Mouse (Mus musculus) intestine, embryonic 15.5 days (tissue): ENCODE data around the gene Rexo5. TPM values are rescaled to one million over a fixed set of nuclear protein-coding genes. Genes with fewer than 3 reads are reported as not detected.

ENCODE experiments used
- ATAC-seq: fragments of 200-750 bp; cut with Nextera tagmentation; 2 replicates; pipeline ENCODE4 v1.8.0; 2017; ENCODE audit warnings: moderate TSS enrichment, moderate library complexity
- H3K27ac ChIP-seq: fragments of 300-500 bp; sonication (generic); 2 replicates; pipeline ENCODE4 v1.5.1; 2015; ENCODE audit warnings: mild to moderate bottlenecking, inconsistent platforms
- H3K27me3 ChIP-seq: fragments of 300-500 bp; sonication (generic); replicated peaks from 2 replicates; pipeline ENCODE4 v1.6.1; 2015; ENCODE audit warnings: inconsistent platforms
- H3K36me3 ChIP-seq: fragments of 300-500 bp; sonication (generic); 2 replicates; pipeline ENCODE4 v1.6.1; 2015; ENCODE audit warnings: inconsistent platforms
- H3K4me1 ChIP-seq: fragments of 300-500 bp; sonication (generic); replicated peaks from 2 replicates; pipeline ENCODE4 v1.6.1; 2015; ENCODE audit warnings: inconsistent platforms
- H3K4me2 ChIP-seq: fragments of 300-500 bp; sonication (generic); replicated peaks from 2 replicates; pipeline ENCODE4 v1.6.1; 2015; ENCODE audit warnings: mild to moderate bottlenecking, inconsistent platforms
- H3K4me3 ChIP-seq: fragments of 300-500 bp; sonication (generic); replicated peaks from 2 replicates; pipeline ENCODE4 v1.5.1; 2015; ENCODE audit warnings: inconsistent platforms
- H3K9ac ChIP-seq: fragments of 300-500 bp; sonication (generic); 2 replicates; pipeline ENCODE4 v1.6.1; 2015; ENCODE audit warnings: inconsistent platforms
- H3K9me3 ChIP-seq: fragments of 300-500 bp; sonication (generic); 2 replicates; pipeline ENCODE4 v1.6.1; 2016; ENCODE audit warnings: inconsistent platforms
- WGBS: fragments of 180-500 bp; shearing (Covaris S2); methylation state at CpG from one replicate; pipeline ENCODE4 v1.1.7; 2015; 5-methylcytosine and 5-hydroxymethylcytosine counted together
- polyA plus RNA-seq: library from polyadenylated mRNA; unstranded; fragments of >200 nt; fragmentation: Nextera tagmentation; extraction: Ambion mirVana; gene quantifications from 2 replicates; pipeline ENCODE4 v1.2.1, GENCODE M21; 2015

The Rexo5 gene
- polyA plus RNA-seq, 1 experiment from 2014 or later, result 19.6 TPM

GRCm38 (mm10) chr7:119849096-119849495 lies 55.3 kb downstream of the Rexo5 start:
- 0% methylated on average over 1 of the region's 1 CpGs for WGBS
- peak; percentile 61; the same call in 1 of the 2 replicates for ATAC-seq
- H3K9me3 ChIP-seq, result no peaks in the 10 kb centered on the region
- H3K4me1 ChIP-seq, result no peaks in the 10 kb centered on the region
- no peak overlapping the region for H3K4me2 ChIP-seq
- H3K27ac ChIP-seq, result no peak overlapping the region
- no peaks in the 10 kb centered on the region for H3K36me3 ChIP-seq
- no peak overlapping the region for H3K4me3 ChIP-seq
- no peak overlapping the region for H3K9ac ChIP-seq
- no peaks in the 10 kb centered on the region for H3K27me3 ChIP-seq

GRCm38 (mm10) chr7:119850737-119851136 lies 56.9 kb downstream of the Rexo5 start:
- no peak for ATAC-seq
- H3K4me1 ChIP-seq, result no peaks in the 10 kb centered on the region
- no peaks in the 10 kb centered on the region for H3K27me3 ChIP-seq
- WGBS, result 79% methylated on average over 5 of the region's 5 CpGs
- H3K4me3 ChIP-seq, result no peak overlapping the region
- no peak overlapping the region for H3K27ac ChIP-seq
- H3K9me3 ChIP-seq, result no peaks in the 10 kb centered on the region
- H3K36me3 ChIP-seq, result no peaks in the 10 kb centered on the region
- no peak overlapping the region for H3K4me2 ChIP-seq
- no peak overlapping the region for H3K9ac ChIP-seq

- Histone ChIP-seq H3K4me2 (no peak overlapping the region), H3K27me3 (no peaks in the 10 kb centered on the region), H3K9me3 (no peaks in the 10 kb centered on the region), H3K36me3 (peaks cover 2% of the 10 kb centered on the region; the same call in 1 of the 2 replicates), H3K27ac (no peak overlapping the region), H3K9ac (no peak overlapping the region), H3K4me3 (no peak overlapping the region), H3K4me1 (no peaks in the 10 kb centered on the region)
- ATAC-seq, result no peak
Measured at GRCm38 (mm10) chr7:119852494-119852893, 58.7 kb downstream of the Rexo5 start.

- peaks cover 5% of the 10 kb centered on the region; the same call in 1 of the 2 replicates for H3K36me3 ChIP-seq
Measured at GRCm38 (mm10) chr7:119853186-119853585, 59.4 kb downstream of the Rexo5 start.

GRCm38 (mm10) chr7:119854362-119854761 lies 60.6 kb downstream of the Rexo5 start:
- Histone ChIP-seq H3K4me1 (no peaks in the 10 kb centered on the region), H3K27ac (no peak overlapping the region), H3K4me2 (no peak overlapping the region), H3K27me3 (no peaks in the 10 kb centered on the region), H3K4me3 (no peak overlapping the region), H3K9me3 (no peaks in the 10 kb centered on the region), H3K36me3 (peaks cover 7% of the 10 kb centered on the region), H3K9ac (no peak overlapping the region)
- WGBS, result 95% methylated on average over 2 of the region's 2 CpGs
- ATAC-seq, result no peak

More at GRCm38 (mm10) chr7:119853186-119853585, 59.4 kb downstream of the Rexo5 start:
- Histone ChIP-seq H3K9ac (no peak overlapping the region), H3K4me3 (no peak overlapping the region), H3K4me1 (no peaks in the 10 kb centered on the region), H3K27ac (no peak overlapping the region), H3K9me3 (no peaks in the 10 kb centered on the region), H3K27me3 (no peaks in the 10 kb centered on the region), H3K4me2 (no peak overlapping the region)
- ATAC-seq, result no peak
- WGBS, result 87% methylated on average over 1 of the region's 1 CpGs

GRCm38 (mm10) chr7:119855031-119855430 lies 61.2 kb downstream of the Rexo5 start:
- no peak for ATAC-seq
- Histone ChIP-seq H3K36me3 (peaks cover 10% of the 10 kb centered on the region), H3K9ac (no peak overlapping the region)

GRCm38 (mm10) chr7:119859476-119859875 lies 65.7 kb downstream of the Rexo5 start:
- Histone ChIP-seq H3K4me3 (no peak overlapping the region), H3K4me1 (peaks cover 8% of the 10 kb centered on the region; the same call in 1 of the 2 replicates), H3K27ac (no peak overlapping the region), H3K27me3 (no peaks in the 10 kb centered on the region), H3K4me2 (no peak overlapping the region), H3K9ac (no peak overlapping the region), H3K9me3 (no peaks in the 10 kb centered on the region), H3K36me3 (peaks cover 10% of the 10 kb centered on the region)
- 84% methylated on average over 6 of the region's 6 CpGs for WGBS
- ATAC-seq, result no peak

More at GRCm38 (mm10) chr7:119855031-119855430, 61.2 kb downstream of the Rexo5 start:
- Histone ChIP-seq H3K4me2 (no peak overlapping the region), H3K9me3 (no peaks in the 10 kb centered on the region), H3K4me3 (no peak overlapping the region), H3K27ac (no peak overlapping the region), H3K27me3 (no peaks in the 10 kb centered on the region), H3K4me1 (no peaks in the 10 kb centered on the region)

GRCm38 (mm10) chr7:119860116-119860515 lies 66.3 kb downstream of the Rexo5 start:
- no peak overlapping the region for H3K4me2 ChIP-seq
- H3K9ac ChIP-seq, result no peak overlapping the region
- 80% methylated on average over 3 of the region's 3 CpGs for WGBS
- H3K4me1 ChIP-seq, result peaks cover 8% of the 10 kb centered on the region; the same call in 1 of the 2 replicates
- no peaks in the 10 kb centered on the region for H3K9me3 ChIP-seq
- no peaks in the 10 kb centered on the region for H3K27me3 ChIP-seq
- no peak overlapping the region for H3K27ac ChIP-seq
- ATAC-seq, result peak; percentile 30
- peaks cover 10% of the 10 kb centered on the region for H3K36me3 ChIP-seq
- no peak overlapping the region for H3K4me3 ChIP-seq

GRCm38 (mm10) chr7:119860554-119860953 lies 66.7 kb downstream of the Rexo5 start:
- H3K27ac ChIP-seq, result no peak overlapping the region
- peak; percentile 89 for ATAC-seq
- H3K4me2 ChIP-seq, result no peak overlapping the region
- no peaks in the 10 kb centered on the region for H3K27me3 ChIP-seq
- no peaks in the 10 kb centered on the region for H3K9me3 ChIP-seq
- H3K36me3 ChIP-seq, result peaks cover 10% of the 10 kb centered on the region
- H3K9ac ChIP-seq, result no peak overlapping the region
- 67% methylated on average over 2 of the region's 2 CpGs for WGBS
- peaks cover 8% of the 10 kb centered on the region; the same call in 1 of the 2 replicates for H3K4me1 ChIP-seq
- H3K4me3 ChIP-seq, result no peak overlapping the region

- no peaks in the 10 kb centered on the region for H3K27me3 ChIP-seq
- no peak overlapping the region for H3K4me2 ChIP-seq
- no peaks in the 10 kb centered on the region for H3K9me3 ChIP-seq
- H3K4me3 ChIP-seq, result no peak overlapping the region
- no peak overlapping the region for H3K9ac ChIP-seq
- H3K36me3 ChIP-seq, result peaks cover 10% of the 10 kb centered on the region
- peaks cover 8% of the 10 kb centered on the region; the same call in 1 of the 2 replicates for H3K4me1 ChIP-seq
- peak overlapping the region; percentile 45; the same call in 1 of the 2 replicates for H3K27ac ChIP-seq
- peak; percentile 66 for ATAC-seq
Measured at GRCm38 (mm10) chr7:119860971-119861334, 67.1 kb downstream of the Rexo5 start.

GRCm38 (mm10) chr7:119861335-119862091 lies 67.7 kb downstream of the Rexo5 start:
- Histone ChIP-seq H3K27ac (peak overlapping the region; percentile 45), H3K4me3 (no peak overlapping the region), H3K36me3 (peaks cover 10% of the 10 kb centered on the region), H3K4me2 (no peak overlapping the region), H3K9ac (no peak overlapping the region), H3K27me3 (no peaks in the 10 kb centered on the region), H3K4me1 (peaks cover 8% of the 10 kb centered on the region; the same call in 1 of the 2 replicates), H3K9me3 (no peaks in the 10 kb centered on the region)
- WGBS, result 39% methylated on average over 6 of the region's 6 CpGs
- ATAC-seq, result peak; percentile 79

GRCm38 (mm10) chr7:119862167-119862566 lies 68.4 kb downstream of the Rexo5 start:
- ATAC-seq, result no peak
- H3K27ac ChIP-seq, result peak overlapping the region; percentile 45; the same call in 1 of the 2 replicates
- H3K4me2 ChIP-seq, result no peak overlapping the region
- H3K9me3 ChIP-seq, result no peaks in the 10 kb centered on the region
- 33% methylated on average over 1 of the region's 1 CpGs for WGBS
- H3K36me3 ChIP-seq, result peaks cover 10% of the 10 kb centered on the region
- no peak overlapping the region for H3K4me3 ChIP-seq
- H3K4me1 ChIP-seq, result peaks cover 8% of the 10 kb centered on the region; the same call in 1 of the 2 replicates
- no peaks in the 10 kb centered on the region for H3K27me3 ChIP-seq
- H3K9ac ChIP-seq, result no peak overlapping the region

GRCm38 (mm10) chr7:119864500-119864899 lies 70.7 kb downstream of the Rexo5 start:
- Histone ChIP-seq H3K4me2 (no peak overlapping the region), H3K4me1 (peaks cover 8% of the 10 kb centered on the region; the same call in 1 of the 2 replicates), H3K27ac (no peak overlapping the region), H3K4me3 (no peak overlapping the region), H3K9ac (no peak overlapping the region), H3K36me3 (peaks cover 2% of the 10 kb centered on the region; the same call in 1 of the 2 replicates), H3K27me3 (no peaks in the 10 kb centered on the region), H3K9me3 (no peaks in the 10 kb centered on the region)
- no peak; the same call in 1 of the 2 replicates for ATAC-seq
- 61% methylated on average over 5 of the region's 5 CpGs for WGBS
